Mouse (Mus musculus): ENCODE measurements around the gene Mcrip2. TPM values are rescaled to one million over a fixed set of nuclear protein-coding genes. Genes with fewer than 3 reads are reported as not detected.

Gene Mcrip2
- polyA plus RNA-seq, 1 experiment from 2014 or later = 203 TPM

GRCm38 (mm10) chr17:25832436-25833290 lies 35.9 kb downstream of the Mcrip2 start:
- Histone ChIP-seq H3K27me3 (no peaks in the 10 kb centered on the region), H3K9ac (peak overlapping the region; percentile 86), H3K27ac (peak overlapping the region; percentile 99), H3K4me3 (peak overlapping the region; percentile 82), H3K36me3 (peaks cover 20% of the 10 kb centered on the region), H3K9me3 (replicated peaks) (no peaks in the 10 kb centered on the region), H3K4me2 (peak overlapping the region; percentile 91), H3K4me1 (replicated peaks) (peaks cover 76% of the 10 kb centered on the region)
- under 1% methylated on average over 72 of the region's 77 CpGs for WGBS
- peak; percentile 92 for ATAC-seq (replicated peaks; ENCODE audit: insufficient number of reproducible peaks, insufficient read depth, low FRiP score, low read depth)

GRCm38 (mm10) chr17:25831451-25832281 lies 36.9 kb downstream of the Mcrip2 start:
- peak overlapping the region; percentile 82 for H3K4me3 ChIP-seq
- H3K27me3 ChIP-seq = no peaks in the 10 kb centered on the region
- ATAC-seq (replicated peaks; ENCODE audit: insufficient number of reproducible peaks, insufficient read depth, low FRiP score, low read depth) = no peak
- peaks cover 66% of the 10 kb centered on the region for H3K4me1 ChIP-seq (replicated peaks)
- peak overlapping the region; percentile 99 for H3K27ac ChIP-seq
- peak overlapping the region; percentile 83 for H3K9ac ChIP-seq
- H3K4me2 ChIP-seq = peak overlapping the region; percentile 91
- WGBS = 44% methylated on average over 21 of the region's 21 CpGs
- H3K9me3 ChIP-seq (replicated peaks) = no peaks in the 10 kb centered on the region
- H3K36me3 ChIP-seq = peaks cover 24% of the 10 kb centered on the region

DNA sequence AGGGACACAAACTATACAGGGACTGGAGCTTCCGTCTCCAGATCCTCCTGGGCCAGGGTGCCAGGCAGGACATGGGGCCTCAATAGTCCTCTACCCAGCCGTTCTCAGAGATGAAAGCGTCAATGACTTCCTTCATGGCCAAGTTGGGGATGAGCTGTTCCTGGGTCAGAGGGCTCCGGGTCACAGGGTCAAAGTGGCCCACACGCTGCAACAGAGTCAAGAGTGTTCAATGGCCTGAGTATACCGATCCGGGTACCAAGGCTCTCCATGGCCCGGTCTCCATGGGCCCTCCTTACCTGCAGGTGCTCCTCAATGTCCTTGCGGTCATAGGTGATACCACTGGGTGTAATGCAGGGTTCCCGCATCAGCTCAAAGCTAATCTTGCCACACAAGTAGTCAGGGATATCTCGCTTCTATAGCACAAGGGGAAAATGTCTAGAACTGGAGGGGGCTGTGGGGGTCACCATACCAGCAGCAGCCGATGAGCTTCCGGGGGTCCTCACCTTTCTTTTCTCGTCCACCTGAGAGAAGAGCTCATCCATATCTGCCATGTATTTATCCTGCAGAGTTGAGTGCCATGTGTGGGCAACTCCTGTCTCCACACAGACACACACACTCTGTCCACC lies 37.6 kb downstream of the Mcrip2 start:
- no peak overlapping the region for H3K27ac ChIP-seq
- H3K27me3 ChIP-seq = no peaks in the 10 kb centered on the region
- peaks cover 24% of the 10 kb centered on the region for H3K36me3 ChIP-seq
- ATAC-seq (replicated peaks; ENCODE audit: insufficient number of reproducible peaks, insufficient read depth, low FRiP score, low read depth) = no peak
- peak overlapping the region; percentile 82 for H3K4me3 ChIP-seq
- peak overlapping the region; percentile 91 for H3K4me2 ChIP-seq
- H3K9ac ChIP-seq = no peak overlapping the region
- WGBS = 84% methylated on average over 14 of the region's 14 CpGs
- H3K9me3 ChIP-seq (replicated peaks) = no peaks in the 10 kb centered on the region
- peaks cover 59% of the 10 kb centered on the region for H3K4me1 ChIP-seq (replicated peaks)

DNA sequence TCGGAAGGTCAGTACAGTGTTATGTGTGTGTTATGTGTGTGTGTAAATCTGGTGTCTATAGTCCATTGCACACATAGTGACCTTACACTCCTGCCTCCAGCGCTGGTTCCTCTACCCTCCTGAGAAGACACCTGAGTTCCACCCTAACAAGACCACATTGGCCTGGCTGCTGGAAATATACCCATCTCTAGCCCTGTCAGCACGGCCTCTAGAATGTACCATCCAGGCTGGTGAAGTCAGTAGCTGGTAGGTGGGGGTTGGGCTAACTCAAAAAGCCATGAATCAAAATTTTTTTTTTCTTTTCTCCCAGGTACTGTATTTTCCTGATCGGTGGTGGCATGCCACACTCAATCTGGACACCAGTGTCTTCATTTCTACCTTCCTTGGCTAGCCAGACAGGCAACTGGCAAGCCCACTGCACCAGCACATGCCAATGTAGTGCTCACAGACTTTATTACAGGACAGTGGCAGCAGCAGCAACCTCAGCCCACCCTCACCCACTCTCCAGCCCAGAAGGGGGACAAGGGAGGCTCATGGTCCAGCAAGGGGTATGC lies 38.3 kb downstream of the Mcrip2 start:
- Histone ChIP-seq H3K27ac (no peak overlapping the region), H3K4me1 (replicated peaks) (peaks cover 55% of the 10 kb centered on the region), H3K9ac (no peak overlapping the region), H3K4me2 (peak overlapping the region; percentile 84; the same call in 1 of the 2 replicates), H3K4me3 (peak overlapping the region; percentile 72), H3K9me3 (replicated peaks) (no peaks in the 10 kb centered on the region), H3K27me3 (no peaks in the 10 kb centered on the region), H3K36me3 (peaks cover 22% of the 10 kb centered on the region)
- 79% methylated on average over 4 of the region's 4 CpGs for WGBS
- ATAC-seq (replicated peaks; ENCODE audit: insufficient number of reproducible peaks, insufficient read depth, low FRiP score, low read depth) = no peak

GRCm38 (mm10) chr17:25829558-25830017 lies 39.0 kb downstream of the Mcrip2 start:
- H3K4me1 ChIP-seq (replicated peaks) = peaks cover 55% of the 10 kb centered on the region
- H3K36me3 ChIP-seq = peaks cover 18% of the 10 kb centered on the region
- H3K4me3 ChIP-seq = peak overlapping the region; percentile 72
- ATAC-seq (replicated peaks; ENCODE audit: insufficient number of reproducible peaks, insufficient read depth, low FRiP score, low read depth) = no peak
- 39% methylated on average over 8 of the region's 8 CpGs for WGBS
- H3K4me2 ChIP-seq = peak overlapping the region; percentile 84
- peak overlapping the region; percentile 82 for H3K9ac ChIP-seq
- no peaks in the 10 kb centered on the region for H3K27me3 ChIP-seq
- no peaks in the 10 kb centered on the region for H3K9me3 ChIP-seq (replicated peaks)
- peak overlapping the region; percentile 90 for H3K27ac ChIP-seq

DNA sequence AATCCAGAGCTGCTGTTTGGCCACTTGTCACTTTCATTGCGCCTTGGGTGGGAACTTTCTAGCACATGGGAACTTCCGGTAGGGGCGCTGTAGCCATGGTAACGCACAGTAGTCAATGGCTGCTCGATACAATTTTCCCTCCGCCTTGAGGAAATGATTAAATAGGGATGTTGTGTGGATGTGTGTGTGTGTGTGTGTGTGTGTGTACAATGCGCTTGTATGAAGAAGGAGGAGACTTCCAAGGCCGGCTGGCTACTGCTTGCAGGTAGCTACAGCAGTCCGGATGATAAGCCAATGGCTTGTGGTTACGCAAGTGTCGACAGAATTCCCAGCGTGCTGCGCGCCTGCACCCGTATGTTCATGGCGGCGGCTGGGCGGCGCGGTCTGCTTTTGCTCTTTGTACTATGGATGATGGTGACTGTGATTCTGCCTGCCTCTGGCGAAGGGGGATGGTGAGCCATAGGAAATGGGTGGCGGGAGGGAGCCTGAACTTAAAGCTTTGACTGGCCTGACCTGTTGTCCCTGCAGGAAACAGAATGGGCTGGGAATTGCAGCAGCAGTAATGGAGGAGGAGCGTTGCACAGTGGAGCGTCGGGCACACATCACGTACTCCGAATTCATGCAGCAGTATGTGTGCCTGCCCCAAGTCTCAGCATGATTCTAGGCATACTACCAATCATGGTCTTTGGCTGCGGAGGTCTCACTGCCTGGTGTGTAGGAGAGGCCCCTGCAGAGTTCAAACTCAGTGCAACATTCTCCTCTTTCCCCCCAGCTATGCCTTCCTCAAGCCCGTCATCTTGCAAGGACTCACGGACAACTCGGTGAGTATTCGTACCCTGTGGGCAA lies 39.6 kb downstream of the Mcrip2 start, which contains the start of gene Jmjd8:
Gene Jmjd8, plus strand, starts transcription at position 156 of the 846 bp plus-strand sequence.
- Histone ChIP-seq H3K27me3 (no peaks in the 10 kb centered on the region), H3K36me3 (peaks cover 18% of the 10 kb centered on the region), H3K4me2 (peak within 1 kb of the TSS; percentile 84), H3K9ac (peak within 1 kb of the TSS; percentile 82), H3K4me1 (replicated peaks) (peaks cover 55% of the 10 kb centered on the region), H3K27ac (peak within 1 kb of the TSS; percentile 90), H3K9me3 (replicated peaks) (no peaks in the 10 kb centered on the region), H3K4me3 (peak within 1 kb of the TSS; percentile 72)
- no peak for ATAC-seq (replicated peaks; ENCODE audit: insufficient number of reproducible peaks, insufficient read depth, low FRiP score, low read depth)
- WGBS = under 1% methylated on average over 32 of the region's 32 CpGs

DNA sequence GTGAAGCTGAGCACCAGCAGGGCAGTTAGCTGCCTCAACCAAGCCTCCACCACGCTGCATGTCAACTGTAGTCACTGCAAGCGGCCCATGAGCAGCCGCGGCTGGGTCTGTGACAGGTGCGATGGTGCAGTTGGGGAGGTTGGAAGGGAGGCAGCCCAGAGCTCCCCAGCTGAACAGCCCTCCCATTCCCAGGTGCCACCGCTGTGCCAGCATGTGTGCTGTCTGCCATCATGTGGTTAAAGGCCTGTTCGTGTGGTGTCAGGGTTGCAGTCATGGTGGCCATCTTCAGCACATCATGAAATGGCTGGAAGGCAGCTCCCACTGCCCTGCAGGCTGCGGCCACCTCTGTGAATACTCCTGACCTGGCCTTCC lies 40.4 kb downstream of the Mcrip2 start:
- 81% methylated on average over 8 of the region's 8 CpGs for WGBS
- Histone ChIP-seq H3K27ac (peak overlapping the region; percentile 90), H3K36me3 (peaks cover 18% of the 10 kb centered on the region), H3K9ac (peak overlapping the region; percentile 82; the same call in 1 of the 2 replicates), H3K9me3 (replicated peaks) (no peaks in the 10 kb centered on the region), H3K27me3 (no peaks in the 10 kb centered on the region), H3K4me3 (peak overlapping the region; percentile 72), H3K4me2 (peak overlapping the region; percentile 84), H3K4me1 (replicated peaks) (peaks cover 56% of the 10 kb centered on the region)
- no peak for ATAC-seq (replicated peaks; ENCODE audit: insufficient number of reproducible peaks, insufficient read depth, low FRiP score, low read depth)

DNA sequence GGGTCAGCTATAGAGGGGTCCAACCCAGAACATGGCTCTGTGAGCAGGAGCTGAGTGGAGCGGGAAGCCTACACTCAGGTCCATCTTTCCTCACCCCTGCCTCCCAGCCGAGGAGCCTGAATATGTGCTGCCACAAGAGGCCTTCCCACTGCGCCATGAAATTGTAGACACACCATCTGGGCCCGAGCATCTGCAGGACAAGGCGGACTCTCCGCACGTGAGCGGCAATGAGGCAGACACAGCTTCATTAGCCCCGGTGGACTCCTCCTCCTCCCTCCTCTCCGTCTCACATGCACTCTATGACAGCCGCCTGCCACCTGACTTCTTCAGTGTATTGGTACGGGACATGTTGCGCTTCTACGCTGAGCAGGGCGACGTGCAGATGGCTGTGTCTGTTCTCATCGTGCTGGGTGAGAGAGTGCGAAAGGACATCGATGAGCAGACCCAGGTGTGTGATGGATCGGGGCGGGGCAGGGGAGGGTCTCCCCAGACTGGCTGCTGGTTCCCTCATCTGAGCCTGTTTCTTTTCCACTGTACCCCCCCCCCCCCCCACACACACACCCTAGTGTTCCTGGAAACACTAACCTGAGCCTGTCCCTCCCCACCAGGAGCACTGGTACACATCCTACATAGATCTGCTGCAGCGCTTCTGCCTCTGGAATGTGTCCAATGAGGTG lies 40.9 kb downstream of the Mcrip2 start:
- peaks cover 56% of the 10 kb centered on the region for H3K4me1 ChIP-seq (replicated peaks)
- no peak overlapping the region for H3K4me2 ChIP-seq
- ATAC-seq (replicated peaks; ENCODE audit: insufficient number of reproducible peaks, insufficient read depth, low FRiP score, low read depth) = no peak
- 89% methylated on average over 22 of the region's 22 CpGs for WGBS
- H3K4me3 ChIP-seq = no peak overlapping the region
- H3K9ac ChIP-seq = no peak overlapping the region
- H3K27ac ChIP-seq = no peak overlapping the region
- H3K27me3 ChIP-seq = no peaks in the 10 kb centered on the region
- no peaks in the 10 kb centered on the region for H3K9me3 ChIP-seq (replicated peaks)
- H3K36me3 ChIP-seq = peaks cover 18% of the 10 kb centered on the region

DNA sequence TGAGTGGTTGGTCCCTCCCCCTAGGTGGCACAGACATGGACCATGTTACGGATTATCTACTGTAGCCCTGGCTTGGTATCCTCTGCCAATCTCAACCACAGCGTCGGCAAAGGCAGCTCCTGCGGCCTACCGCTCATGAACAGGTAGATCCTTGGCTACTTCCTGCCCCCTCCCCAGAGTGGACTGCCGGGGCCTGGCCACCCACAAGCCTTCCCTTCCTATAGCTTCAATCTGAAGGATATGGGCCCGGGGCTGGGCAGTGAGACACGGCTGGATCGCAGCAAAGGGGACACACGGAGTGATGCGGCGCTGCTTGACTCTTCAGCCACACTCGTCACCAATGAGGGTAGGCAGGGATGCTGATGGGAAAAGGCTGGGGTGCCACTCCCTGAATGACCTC lies 41.6 kb downstream of the Mcrip2 start:
- no peak overlapping the region for H3K4me2 ChIP-seq
- peaks cover 18% of the 10 kb centered on the region for H3K36me3 ChIP-seq
- peaks cover 54% of the 10 kb centered on the region for H3K4me1 ChIP-seq (replicated peaks)
- 91% methylated on average over 13 of the region's 13 CpGs for WGBS
- H3K9ac ChIP-seq = no peak overlapping the region
- H3K9me3 ChIP-seq (replicated peaks) = no peaks in the 10 kb centered on the region
- no peak for ATAC-seq (replicated peaks; ENCODE audit: insufficient number of reproducible peaks, insufficient read depth, low FRiP score, low read depth)
- no peak overlapping the region for H3K4me3 ChIP-seq
- H3K27ac ChIP-seq = no peak overlapping the region
- peaks cover 7% of the 10 kb centered on the region for H3K27me3 ChIP-seq
